ENCODE assay signal across 25 mouse cellular contexts in the genomic region with DNA sequence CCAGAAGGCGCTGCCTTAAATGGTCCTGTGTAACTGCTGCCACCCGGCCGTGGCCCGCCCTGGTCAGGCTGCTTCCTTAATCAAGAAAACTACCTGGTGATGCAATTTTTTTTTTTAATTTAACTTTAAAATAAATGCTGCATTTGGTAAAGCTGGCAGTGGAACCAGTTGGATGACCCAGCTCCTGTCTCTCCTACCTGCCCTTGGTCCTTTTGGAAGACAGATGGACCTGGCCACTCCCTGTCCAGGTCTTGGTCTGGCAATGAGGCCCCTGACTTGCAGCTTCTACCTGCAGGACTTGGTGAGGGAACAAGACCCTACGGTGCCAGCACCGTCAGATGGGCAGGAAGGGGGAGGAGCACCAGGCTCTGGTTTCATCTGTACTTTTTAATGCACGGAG. TPM values are rescaled to one million over a fixed set of nuclear protein-coding genes. Genes with fewer than 3 reads are reported as not detected.
A peak's percentile ranks its signal among the peaks of the same experiment; 100 is the strongest.
DNase-seq lines count a peak whose midpoint lies in the region; ATAC-seq and TF ChIP-seq lines count a peak whose summit lies in the region.
"Had no signal": no experiment of that assay in that cellular context is flagged by ENCODE, and none has a peak within 500 bp of the region (broad histone marks: within the 10 kb centered on the region; RNA-seq: fewer than 3 reads in every experiment).

No protein-coding gene starts in this region.

- no peak for TF ChIP-seq EP300 in stomach, postnatal 0 days (optimal IDR thresholded peaks at IDR 0.05)
- no peak for TF ChIP-seq EP300 in lung, postnatal 0 days (IDR thresholded peaks at IDR 0.05)

- H3K9me3 ChIP-seq in G1E (replicated peaks), result no peaks in the 10 kb centered on the region
- no peaks in the 10 kb centered on the region for H3K9me3 ChIP-seq in liver, embryonic 16.5 days (replicated peaks; ENCODE audit: control insufficient read depth, low read length)
- no peaks in the 10 kb centered on the region for H3K9me3 ChIP-seq in stomach, postnatal 0 days (ENCODE audit: control insufficient read depth, low read length)
- H3K9me3 ChIP-seq in lung, postnatal 0 days (ENCODE audit: low read length), result no peaks in the 10 kb centered on the region
- H3K9me3 ChIP-seq: hindbrain, embryonic 10.5 days; midbrain, embryonic 10.5 days had no signal

- no peak overlapping the region for H3K4me3 ChIP-seq in layer of hippocampus, adult 2 months
- peak overlapping the region; percentile 32; the same call in 1 of the 2 replicates for H3K4me3 ChIP-seq in G1E (ENCODE audit: low read depth, low read length)
- H3K4me3 ChIP-seq in liver, embryonic 16.5 days (ENCODE audit: low read depth, low read length), result peak overlapping the region; percentile 29
- no peak overlapping the region for H3K4me3 ChIP-seq in stomach, postnatal 0 days (ENCODE audit: low read depth, low read length)
- H3K4me3 ChIP-seq in lung, postnatal 0 days (ENCODE audit: low read depth, low read length), result no peak overlapping the region
- H3K4me3 ChIP-seq: heart, adult 2 months; hindbrain, embryonic 10.5 days; midbrain, embryonic 10.5 days had no signal

- DNase-seq in cerebellum, adult 9-11 months, result peak; percentile 70
- DNase-seq in layer of hippocampus, adult 2 months (ENCODE audit: low spot score in 2 of 2), result no peak
- no peak for DNase-seq in layer of hippocampus, postnatal 25 days (ENCODE audit: extremely low spot score in 1 of 2, low spot score in 1 of 2)
- no peak for DNase-seq in G1E (ENCODE audit: low spot score)
- DNase-seq in stomach, postnatal 0 days (ENCODE audit: low spot score), result no peak
- DNase-seq in lung, postnatal 0 days (ENCODE audit: low spot score), result no peak
- DNase-seq: adrenal gland, postnatal 25 days; heart, adult 2 months; kidney, postnatal 4 days; lung, adult 18-20 months; lung, postnatal 36 days; right cerebral cortex, postnatal 25 days had no signal

- TF ChIP-seq CTCF in layer of hippocampus, adult 2 months (conservative IDR thresholded peaks at IDR 0.05), result no peak
- no peak for TF ChIP-seq CTCF in G1E (IDR thresholded peaks at IDR 0.05; ENCODE audit: low read depth, low read length)
- no peak for TF ChIP-seq CTCF in stomach, postnatal 0 days (IDR thresholded peaks at IDR 0.05; ENCODE audit: low read depth)
- TF ChIP-seq CTCF in lung, postnatal 0 days (IDR thresholded peaks at IDR 0.05), result no peak

- WGBS in liver, embryonic 16.5 days (ENCODE audit: insufficient replicate concordance), result 51% methylated on average over 7 of the region's 7 CpGs
- WGBS in stomach, postnatal 0 days, result 85% methylated on average over 7 of the region's 7 CpGs
- 74% methylated on average over 7 of the region's 7 CpGs for WGBS in lung, postnatal 0 days

- H3K4me2 ChIP-seq in liver, embryonic 16.5 days (ENCODE audit: low read depth, low read length), result peak overlapping the region; percentile 53
- no peak overlapping the region for H3K4me2 ChIP-seq in stomach, postnatal 0 days (replicated peaks; ENCODE audit: low read depth)
- H3K4me2 ChIP-seq in lung, postnatal 0 days (replicated peaks; ENCODE audit: low read depth, low read length), result no peak overlapping the region

- H3K27me3 ChIP-seq in G1E (ENCODE audit: insufficient read depth, low read length), result no peaks in the 10 kb centered on the region
- no peaks in the 10 kb centered on the region for H3K27me3 ChIP-seq in liver, embryonic 16.5 days (ENCODE audit: control insufficient read depth, insufficient read depth, low read depth, low read length)
- no peaks in the 10 kb centered on the region for H3K27me3 ChIP-seq in stomach, postnatal 0 days (ENCODE audit: control insufficient read depth, insufficient read depth, low read length)
- no peaks in the 10 kb centered on the region for H3K27me3 ChIP-seq in lung, postnatal 0 days (replicated peaks; ENCODE audit: insufficient read depth, low read length)

- peak overlapping the region; percentile 81 for H3K27ac ChIP-seq in layer of hippocampus, adult 2 months
- peak overlapping the region; percentile 87 for H3K27ac ChIP-seq in liver, embryonic 16.5 days (ENCODE audit: low read length)
- no peak overlapping the region for H3K27ac ChIP-seq in stomach, postnatal 0 days (replicated peaks)
- H3K27ac ChIP-seq in lung, postnatal 0 days (ENCODE audit: low read length), result no peak overlapping the region
- H3K27ac ChIP-seq: heart, adult 2 months; hindbrain, embryonic 10.5 days; midbrain, embryonic 10.5 days had no signal

- peaks cover 10% of the 10 kb centered on the region for H3K4me1 ChIP-seq in G1E (ENCODE audit: insufficient read depth, low read depth, low read length)
- peaks cover 28% of the 10 kb centered on the region for H3K4me1 ChIP-seq in liver, embryonic 16.5 days (ENCODE audit: control insufficient read depth, low read depth, low read length)
- no peaks in the 10 kb centered on the region for H3K4me1 ChIP-seq in stomach, postnatal 0 days (replicated peaks; ENCODE audit: control insufficient read depth, insufficient read depth)
- no peaks in the 10 kb centered on the region for H3K4me1 ChIP-seq in lung, postnatal 0 days (ENCODE audit: insufficient read depth, low read depth, low read length)
- H3K4me1 ChIP-seq: hindbrain, embryonic 10.5 days had no signal

- peak overlapping the region; percentile 50 for H3K9ac ChIP-seq in liver, embryonic 16.5 days (ENCODE audit: low read depth, low read length)
- no peak overlapping the region for H3K9ac ChIP-seq in stomach, postnatal 0 days (ENCODE audit: low read length)
- H3K9ac ChIP-seq in lung, postnatal 0 days (replicated peaks; ENCODE audit: low read depth), result no peak overlapping the region

- no peak for ATAC-seq in cerebellum, adult (ENCODE audit: insufficient number of reproducible peaks, low FRiP score, low TSS enrichment)
- ATAC-seq in G1E (ENCODE audit: extremely low read depth, insufficient number of reproducible peaks, low FRiP score, poor library complexity, severe bottlenecking), result no peak
- no peak for ATAC-seq in liver, embryonic 16.5 days (ENCODE audit: low read depth)
- ATAC-seq in stomach, postnatal 0 days (ENCODE audit: low FRiP score, low TSS enrichment), result no peak
- no peak for ATAC-seq in lung, postnatal 0 days
- ATAC-seq: forebrain, embryonic 16.5 days; inflammation-experienced regulatory T-cells, adult 6 months had no signal

- H3K36me3 ChIP-seq in G1E (replicated peaks), result peaks cover 96% of the 10 kb centered on the region
- peaks cover 32% of the 10 kb centered on the region for H3K36me3 ChIP-seq in liver, embryonic 16.5 days (ENCODE audit: control insufficient read depth, insufficient read depth)
- H3K36me3 ChIP-seq in stomach, postnatal 0 days (ENCODE audit: control insufficient read depth, insufficient read depth, low read length), result peaks cover 26% of the 10 kb centered on the region
- peaks cover 30% of the 10 kb centered on the region; the same call in 1 of the 2 replicates for H3K36me3 ChIP-seq in lung, postnatal 0 days (ENCODE audit: insufficient read depth, low read length)

RNA-seq across cellular contexts. Expression of gene Sbf1, which starts 29.0 kb away (rescaled TPM):
- 100 to 1,000 TPM; 356 to 361 TPM for total RNA-seq in layer of hippocampus, adult 2 months (2021)
- total RNA-seq in layer of hippocampus, postnatal 25 days (2021), result 100 to 1,000 TPM; 317 to 364 TPM
- total RNA-seq in G1E (2014; fragmentation: Nextera tagmentation) (100 and 128 TPM in 2 replicates), G1E (2017) (40.5 and 42.5 TPM in 2 replicates)
- 104 and 145 TPM in 2 replicates for polyA plus RNA-seq in G1E (2012)
- polyA plus RNA-seq in liver, embryonic 16.5 days (2015; fragmentation: Nextera tagmentation; extraction: Ambion mirVana), result 20.7 and 23.1 TPM in 2 replicates
- 27.6 and 31.9 TPM in 2 replicates for polyA plus RNA-seq in stomach, postnatal 0 days (2015; fragmentation: Nextera tagmentation; extraction: Ambion mirVana)
- polyA plus RNA-seq in lung, postnatal 0 days (2015; fragmentation: Nextera tagmentation; extraction: Ambion mirVana), result 28.1 and 30.9 TPM in 2 replicates

RNA-seq across cellular contexts. Expression of gene Adm2, which starts 36.4 kb away (rescaled TPM):
- total RNA-seq in layer of hippocampus, adult 2 months (2021), result not detected
- total RNA-seq in layer of hippocampus, postnatal 25 days (2021), result not detected
- total RNA-seq in G1E (2014; fragmentation: Nextera tagmentation), result not detected in 2 replicates
- not detected in 2 replicates for total RNA-seq in G1E (2017)
- polyA plus RNA-seq in G1E (2012), result 0.11 and 0.12 TPM in 2 replicates
- polyA plus RNA-seq in liver, embryonic 16.5 days (2015; fragmentation: Nextera tagmentation; extraction: Ambion mirVana), result 1.9 and 2.6 TPM in 2 replicates
- polyA plus RNA-seq in stomach, postnatal 0 days (2015; fragmentation: Nextera tagmentation; extraction: Ambion mirVana), result 0.44 and 0.47 TPM in 2 replicates
- polyA plus RNA-seq in lung, postnatal 0 days (2015; fragmentation: Nextera tagmentation; extraction: Ambion mirVana), result 0.11 and 0.12 TPM in 2 replicates
- total RNA-seq: adrenal gland, postnatal 25 days; gastrocnemius, adult 8-10 months; heart, adult 2 months; layer of hippocampus, postnatal 14 days; left cerebral cortex, postnatal 25 days; monocyte, adult 5-6 weeks had no signal
- polyA plus RNA-seq: forebrain, embryonic 16.5 days; heart, adult 2 months; inflammation-experienced regulatory T-cells, adult 6 months; neural tube, embryonic 14.5 days; testis, adult 2 months had no signal

RNA-seq across cellular contexts. Expression of gene Miox, which starts 48.1 kb away (rescaled TPM):
- not detected for total RNA-seq in layer of hippocampus, adult 2 months (2021)
- not detected for total RNA-seq in layer of hippocampus, postnatal 25 days (2021)
- total RNA-seq in G1E (2014; fragmentation: Nextera tagmentation) (not detected in 2 replicates), G1E (2017) (0.11 and 0.12 TPM in 2 replicates)
- not detected in 2 replicates for polyA plus RNA-seq in G1E (2012)
- 8.6 and 8.9 TPM in 2 replicates for polyA plus RNA-seq in liver, embryonic 16.5 days (2015; fragmentation: Nextera tagmentation; extraction: Ambion mirVana)
- polyA plus RNA-seq in stomach, postnatal 0 days (2015; fragmentation: Nextera tagmentation; extraction: Ambion mirVana), result 0.17 TPM in 1 of 2 replicates, not detected in the other
- not detected in 2 replicates for polyA plus RNA-seq in lung, postnatal 0 days (2015; fragmentation: Nextera tagmentation; extraction: Ambion mirVana)
- total RNA-seq: adrenal gland, postnatal 25 days; gastrocnemius, adult 8-10 months; heart, adult 2 months; layer of hippocampus, postnatal 14 days; left cerebral cortex, postnatal 25 days; monocyte, adult 5-6 weeks had no signal
- polyA plus RNA-seq: forebrain, embryonic 16.5 days; heart, adult 2 months; heart, embryonic 16.5 days; hindbrain, embryonic 10.5 days; inflammation-experienced regulatory T-cells, adult 6 months; midbrain, embryonic 10.5 days; neural tube, embryonic 14.5 days had no signal

Comparison
In these comparisons a context has a peak if more than half of its experiments do, and no peak if none do; other contexts are left out.
1. H3K27ac ChIP-seq: peak in layer of hippocampus, adult 2 months (single experiment) and liver, embryonic 16.5 days (single experiment); none in stomach, postnatal 0 days (single experiment) and lung, postnatal 0 days (single experiment).
2. H3K4me3 ChIP-seq: peak in G1E (single experiment) and liver, embryonic 16.5 days (single experiment); none in layer of hippocampus, adult 2 months (single experiment), stomach, postnatal 0 days (single experiment) and lung, postnatal 0 days (single experiment).